ENCODE assay signal across 23 mouse cellular contexts in the genomic region with DNA sequence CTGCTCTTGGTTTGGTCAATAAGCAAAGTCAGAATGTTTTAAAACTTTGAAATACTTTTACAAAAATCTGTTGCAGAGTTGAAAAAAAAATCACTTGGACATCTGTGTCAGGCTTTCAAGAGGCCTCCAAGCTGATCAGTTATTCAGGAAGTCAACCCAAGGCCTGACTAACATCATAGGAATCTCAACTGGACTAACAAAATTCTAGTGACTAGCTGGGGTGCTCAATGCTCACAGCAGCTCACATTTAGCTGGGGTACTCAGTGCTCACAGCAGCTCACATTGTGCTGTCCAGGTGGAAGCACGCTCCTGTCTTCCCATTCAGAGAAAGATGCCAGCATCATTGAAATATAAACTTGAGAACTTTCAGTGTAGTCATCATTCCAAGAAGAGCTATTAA.
"Had no signal": no experiment of that assay in that cellular context is flagged by ENCODE, and none has a peak within 500 bp of the region (broad histone marks: within the 10 kb centered on the region; RNA-seq: fewer than 3 reads in every experiment).

No protein-coding gene starts in this region.

- H3K9me3 ChIP-seq: heart, embryonic 12.5 days; hindbrain, embryonic 10.5 days; hindbrain, embryonic 12.5 days; intestine, embryonic 15.5 days; limb, embryonic 10.5 days; limb, embryonic 12.5 days; liver, embryonic 13.5 days had no signal

- H3K4me1 ChIP-seq: hindbrain, embryonic 12.5 days; intestine, embryonic 15.5 days; limb, embryonic 10.5 days; limb, embryonic 12.5 days; liver, embryonic 13.5 days had no signal

- H3K27me3 ChIP-seq: heart, embryonic 12.5 days; hindbrain, embryonic 12.5 days; intestine, embryonic 15.5 days; limb, embryonic 12.5 days; liver, embryonic 13.5 days had no signal

- H3K27ac ChIP-seq: heart, adult 2 months; hindbrain, embryonic 10.5 days; hindbrain, embryonic 12.5 days; hindbrain, embryonic 14.5 days; intestine, embryonic 15.5 days; layer of hippocampus, adult 2 months; left cerebral cortex, adult 2 months; limb, embryonic 10.5 days; limb, embryonic 12.5 days; liver, embryonic 13.5 days had no signal

- DNase-seq: gastrocnemius, postnatal 10 days; gastrocnemius, postnatal 25 days; heart, adult 2 months; heart, postnatal 4 days; kidney, adult 18-20 months; kidney, adult 8-10 months; kidney, postnatal 10 days; kidney, postnatal 25 days; kidney, postnatal 4 days; liver; liver, embryonic 13.5 days had no signal

- H3K4me3 ChIP-seq: heart, adult 2 months; heart, embryonic 12.5 days; hindbrain, embryonic 10.5 days; hindbrain, embryonic 12.5 days; intestine, embryonic 15.5 days; layer of hippocampus, adult 2 months; left cerebral cortex, adult 2 months; limb, embryonic 10.5 days; limb, embryonic 12.5 days; liver, embryonic 13.5 days had no signal

- ATAC-seq: hindbrain, embryonic 16.5 days; intestine, embryonic 15.5 days; intestine, postnatal 0 days had no signal

- H3K36me3 ChIP-seq: heart, embryonic 12.5 days; hindbrain, embryonic 10.5 days; hindbrain, embryonic 12.5 days; intestine, embryonic 15.5 days; limb, embryonic 10.5 days; limb, embryonic 12.5 days; liver, embryonic 13.5 days had no signal

- H3K4me2 ChIP-seq: heart, embryonic 12.5 days; hindbrain, embryonic 12.5 days; hindbrain, embryonic 14.5 days; intestine, embryonic 15.5 days; limb, embryonic 12.5 days; liver, embryonic 11.5 days; liver, embryonic 13.5 days had no signal

- H3K9ac ChIP-seq: heart, embryonic 12.5 days; hindbrain, embryonic 12.5 days; hindbrain, embryonic 14.5 days; intestine, embryonic 15.5 days; limb, embryonic 12.5 days; liver, embryonic 13.5 days had no signal
